Mouse (Mus musculus) B cell, adult 2 months (primary cell): Measurements from ENCODE around the gene Kat6b.

Experiments used
- DNase-seq, 2 experiments: peaks; one replicate each; pipeline ENCODE4 v3.0.0; 2022

Kat6b gene

GRCm38 (mm10) chr14:21599446-21600173 is 118.4 kb downstream of the Kat6b start:
- DNase-seq = no peak

- DNase-seq = no peak
Measured at GRCm38 (mm10) chr14:21600174-21600566, 118.9 kb downstream of the Kat6b start.

GRCm38 (mm10) chr14:21600628-21601027 is 119.4 kb downstream of the Kat6b start:
- DNase-seq = no peak

DNA sequence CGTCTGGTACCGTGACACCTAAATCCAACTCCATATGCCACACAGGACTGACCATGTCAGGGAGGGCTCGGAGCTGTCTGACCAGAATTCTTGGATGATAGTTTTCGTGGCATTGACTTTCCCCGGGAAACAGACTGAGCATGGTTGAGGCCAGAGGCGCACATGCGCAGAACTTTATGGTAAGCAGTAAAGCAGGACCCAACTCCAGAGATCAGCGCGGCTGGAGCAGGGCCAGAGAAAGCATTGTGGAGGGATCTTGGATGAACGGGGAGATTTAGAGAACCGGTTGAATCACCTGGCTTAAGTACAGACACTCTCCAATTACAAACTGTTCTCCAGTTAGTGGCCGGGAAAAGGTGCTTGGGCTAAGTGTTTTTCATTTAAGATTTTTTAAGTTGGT is 120.9 kb downstream of the Kat6b start:
- DNase-seq = no peak

DNA sequence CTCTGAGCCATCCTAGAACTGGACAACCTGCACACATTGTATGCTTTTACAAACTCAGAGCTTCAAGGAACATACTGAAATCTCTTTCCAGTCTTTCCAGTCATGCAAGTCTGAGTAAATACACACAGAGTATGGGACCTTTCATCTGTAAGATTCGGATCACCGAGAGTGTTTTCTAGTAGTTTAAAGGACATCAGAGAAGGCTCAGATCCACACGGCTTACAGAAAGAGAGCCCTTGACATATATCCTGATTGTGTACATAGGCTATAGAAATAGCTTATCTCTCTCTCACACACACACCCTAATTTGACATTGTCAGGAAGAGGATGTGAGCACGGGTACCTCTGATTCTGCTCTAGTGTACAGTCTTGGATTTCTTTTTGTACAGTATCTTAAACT is 121.7 kb downstream of the Kat6b start:
- no peak for DNase-seq

GRCm38 (mm10) chr14:21607686-21608085 is 126.5 kb downstream of the Kat6b start:
- DNase-seq = no peak

- DNase-seq = no peak
Measured at GRCm38 (mm10) chr14:21608886-21609285, 127.7 kb downstream of the Kat6b start.

DNA sequence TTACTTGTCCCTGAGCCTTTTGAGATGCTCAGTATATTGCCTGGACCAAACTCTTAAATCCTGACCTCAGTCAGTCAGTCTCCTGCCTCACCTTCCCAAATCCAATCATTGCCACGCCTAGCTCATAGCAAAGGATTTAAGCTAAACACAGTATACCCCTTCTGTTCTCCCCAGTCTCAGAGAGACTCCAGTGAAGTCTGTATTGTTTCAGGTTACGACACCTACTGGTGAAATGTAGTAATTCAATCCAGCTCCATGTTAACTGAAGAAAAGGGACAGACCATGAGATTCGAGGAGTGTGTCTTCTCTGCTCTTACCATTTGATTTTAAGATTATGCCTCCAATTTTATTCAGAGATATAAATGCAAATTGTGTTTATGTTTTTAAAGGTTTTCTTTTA is 129.0 kb downstream of the Kat6b start:
- peak; percentile 25 to 38 for DNase-seq

- DNase-seq = no peak
Measured at GRCm38 (mm10) chr14:21613031-21613430, 131.8 kb downstream of the Kat6b start.

DNA sequence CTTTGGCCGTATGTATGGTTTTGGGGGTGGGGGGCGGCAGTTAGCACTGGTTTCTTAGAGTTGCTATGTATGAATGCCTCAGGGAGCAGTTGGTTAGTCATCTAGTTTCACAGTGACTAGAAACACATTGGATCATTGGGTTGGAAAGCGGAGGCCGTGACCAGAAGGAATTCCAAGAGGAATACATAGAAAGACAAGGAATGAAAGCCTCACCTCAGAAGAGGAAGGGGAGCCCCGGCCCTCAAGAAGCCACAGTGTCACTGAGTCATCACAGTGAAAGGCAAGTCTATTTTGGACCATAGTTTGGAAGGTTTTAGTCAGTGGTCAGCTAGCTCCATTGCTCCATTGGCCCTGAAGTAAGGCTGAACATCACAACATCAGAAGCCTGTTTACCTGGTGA is 132.9 kb downstream of the Kat6b start:
- no peak for DNase-seq

GRCm38 (mm10) chr14:21615853-21616252 is 134.6 kb downstream of the Kat6b start:
- DNase-seq = no peak

DNA sequence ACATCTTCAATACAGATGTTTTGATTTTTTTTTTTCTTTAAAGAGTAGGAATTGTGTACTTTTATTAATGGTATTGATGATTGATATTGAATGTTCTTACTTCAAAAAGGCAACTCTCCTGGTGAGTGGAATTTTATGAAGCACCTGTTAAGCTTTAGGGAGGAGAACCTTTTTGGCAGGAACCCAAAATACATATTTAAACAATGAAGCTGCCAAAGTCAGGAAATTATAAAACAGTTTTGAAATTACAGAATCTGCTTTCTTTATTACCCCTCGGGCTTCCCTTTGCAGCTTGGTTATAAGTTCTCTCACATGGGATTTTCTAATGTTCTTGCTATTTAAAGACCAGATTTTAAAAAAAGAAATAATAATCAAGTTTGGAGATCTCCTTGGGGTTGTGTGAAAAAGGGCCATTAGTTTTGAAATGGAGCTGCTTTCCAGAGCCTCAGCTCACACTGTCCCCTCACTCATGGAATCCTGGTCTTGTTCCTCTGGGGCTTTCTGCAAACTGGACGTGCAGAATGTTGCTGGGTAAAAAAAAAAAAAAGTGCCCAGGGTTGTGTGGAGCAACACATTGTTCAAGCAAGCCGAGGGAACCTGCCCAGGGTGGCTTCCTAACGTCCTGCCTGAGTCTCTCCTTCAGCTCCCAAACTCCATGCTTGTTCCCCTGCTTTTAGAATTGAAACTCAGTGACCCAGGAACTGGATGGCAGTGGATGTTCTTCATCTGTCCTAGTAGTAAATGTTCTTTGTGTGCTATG is 136.2 kb downstream of the Kat6b start:
- DNase-seq = no peak

DNA sequence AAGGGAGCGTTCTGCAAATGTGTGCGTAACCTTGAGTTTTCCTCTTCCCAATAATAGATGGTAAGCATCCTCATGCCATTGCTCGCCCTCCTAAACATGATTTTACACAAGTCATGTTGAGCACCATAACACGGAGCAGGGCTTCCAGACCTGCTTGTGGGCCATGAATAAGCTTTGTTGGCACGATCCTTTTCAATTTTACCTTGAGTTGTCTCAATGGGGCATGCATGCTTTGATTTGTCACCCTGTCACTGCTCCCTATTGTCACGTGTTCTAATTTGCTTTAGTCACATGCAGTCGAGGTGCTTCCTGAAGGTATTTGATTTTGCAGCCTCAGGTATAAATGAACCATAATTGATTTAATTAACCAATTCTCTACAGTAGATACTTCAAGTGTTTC is 138.7 kb downstream of the Kat6b start:
- DNase-seq = no peak

DNA sequence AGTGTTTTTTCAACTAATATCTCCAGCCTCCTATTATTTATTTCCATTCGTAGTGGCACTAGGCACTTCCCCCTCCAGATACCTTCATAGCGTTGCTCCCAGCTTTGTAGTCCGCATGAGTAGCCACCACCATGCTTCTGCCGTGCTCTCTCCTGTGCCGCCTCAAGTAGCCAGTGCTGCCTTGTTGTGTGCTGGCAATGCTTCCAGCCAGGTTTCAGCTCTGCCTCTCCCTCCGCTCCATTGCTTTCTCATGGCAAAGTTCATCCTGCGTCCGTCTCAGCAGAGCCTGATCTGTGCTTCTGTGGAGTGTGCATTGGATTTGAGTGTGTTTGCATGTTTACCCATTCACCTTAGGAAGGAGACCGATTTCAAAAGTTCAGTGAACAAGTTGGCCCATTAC is 144.7 kb downstream of the Kat6b start:
- no peak for DNase-seq

DNA sequence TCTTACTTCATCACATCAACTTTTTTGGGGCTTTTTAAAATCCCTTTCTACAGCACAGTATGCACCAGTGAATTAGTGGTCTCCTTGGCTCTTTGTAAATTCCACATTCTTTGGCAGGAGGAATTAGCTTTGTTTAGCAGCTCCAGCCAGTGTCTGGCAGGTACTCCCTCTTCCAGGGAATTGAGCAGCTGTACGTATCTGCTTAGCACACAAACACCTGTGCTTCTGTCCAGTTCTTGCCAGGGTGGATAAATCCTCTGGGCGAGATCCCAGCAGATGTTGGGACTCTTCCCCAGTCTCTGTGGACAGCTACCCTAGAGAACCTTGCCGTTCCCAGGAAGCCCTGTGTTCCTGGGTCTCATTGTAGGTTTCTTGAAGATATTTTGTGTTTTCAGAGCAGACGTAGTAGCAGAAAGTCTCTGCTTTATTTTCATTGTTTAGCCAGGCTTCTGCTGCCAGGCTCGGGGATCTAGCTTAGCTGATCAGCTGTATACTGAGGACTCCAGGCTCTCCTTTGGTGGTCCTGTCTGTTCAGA is 150.5 kb downstream of the Kat6b start:
- DNase-seq = no peak

- DNase-seq = no peak
Measured at GRCm38 (mm10) chr14:21636548-21636947, 155.3 kb downstream of the Kat6b start.

DNA sequence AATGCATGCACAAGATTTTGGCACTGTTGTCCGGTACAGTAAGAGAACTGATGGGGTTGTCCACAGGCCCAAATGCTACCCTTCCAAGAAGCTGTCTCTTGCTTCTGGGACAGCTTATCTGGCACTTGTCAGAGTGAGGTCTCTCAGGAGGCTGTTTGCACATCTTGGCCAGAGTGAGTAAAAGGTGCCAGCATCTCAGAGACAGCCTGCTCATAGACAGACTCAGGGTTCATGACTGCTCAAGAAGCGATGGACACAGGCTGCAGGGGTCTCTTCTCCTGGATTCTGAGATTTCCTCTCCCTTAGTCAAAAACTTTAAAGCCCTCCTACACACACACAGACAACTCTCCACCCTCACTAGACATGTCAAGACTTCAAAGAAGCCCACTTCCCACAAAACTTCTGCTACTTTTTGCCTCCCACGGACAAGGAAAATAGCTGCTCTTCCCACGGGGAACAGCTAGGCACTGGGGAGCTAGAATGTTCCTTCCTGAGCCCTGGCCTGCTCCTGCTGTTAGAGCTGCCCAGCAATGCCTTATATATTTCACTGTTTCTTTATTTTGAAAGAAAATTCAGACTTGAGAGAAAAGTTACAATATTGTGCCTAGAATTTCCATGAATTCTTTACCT is 159.7 kb downstream of the Kat6b start:
- no peak for DNase-seq

GRCm38 (mm10) chr14:21653813-21654212 is 172.6 kb downstream of the Kat6b start:
- peak in 1 of 2 experiments; percentile 3 for DNase-seq

DNA sequence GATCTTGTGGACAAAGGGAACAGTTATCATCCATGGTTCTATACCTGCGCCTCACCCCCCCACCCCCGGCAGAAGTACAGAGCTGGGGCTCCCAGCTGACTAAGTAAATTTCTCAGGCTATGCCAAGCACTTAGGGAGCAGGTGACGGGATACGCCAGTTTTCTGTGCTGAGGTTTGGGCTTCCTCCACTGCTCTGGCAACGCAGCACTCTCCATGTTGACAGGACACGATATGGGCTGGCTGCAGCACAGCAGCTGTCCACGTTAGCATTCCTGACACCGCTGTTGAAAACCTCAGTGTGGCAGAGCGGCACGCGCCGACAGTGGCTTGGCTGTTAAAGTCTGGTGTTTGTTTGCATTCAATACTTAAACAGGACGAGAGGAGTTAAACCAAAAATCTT is 177.9 kb downstream of the Kat6b start:
- DNase-seq = no peak

DNA sequence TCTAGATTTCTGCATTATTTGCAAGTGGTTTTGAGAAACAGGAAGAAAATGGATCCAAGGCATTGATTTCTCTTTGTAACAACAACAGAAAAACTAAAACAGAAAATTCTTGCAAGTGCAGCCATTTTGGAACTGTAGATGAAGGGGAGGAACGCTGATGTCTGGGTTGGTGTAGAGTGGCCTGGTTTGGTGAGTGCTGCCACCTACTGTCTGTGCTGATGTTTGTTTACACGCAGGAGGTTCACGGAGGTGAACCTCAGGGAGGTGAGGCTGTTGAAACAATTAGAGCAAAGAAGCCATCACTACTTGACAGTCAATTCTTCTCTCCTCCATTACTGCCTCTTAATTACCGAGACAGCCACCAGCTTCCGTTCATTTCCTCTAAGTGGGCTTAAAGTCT is 178.4 kb downstream of the Kat6b start:
- peak; percentile 60 to 62 for DNase-seq

GRCm38 (mm10) chr14:21662465-21663142 is 181.4 kb downstream of the Kat6b start:
- DNase-seq = no peak

DNA sequence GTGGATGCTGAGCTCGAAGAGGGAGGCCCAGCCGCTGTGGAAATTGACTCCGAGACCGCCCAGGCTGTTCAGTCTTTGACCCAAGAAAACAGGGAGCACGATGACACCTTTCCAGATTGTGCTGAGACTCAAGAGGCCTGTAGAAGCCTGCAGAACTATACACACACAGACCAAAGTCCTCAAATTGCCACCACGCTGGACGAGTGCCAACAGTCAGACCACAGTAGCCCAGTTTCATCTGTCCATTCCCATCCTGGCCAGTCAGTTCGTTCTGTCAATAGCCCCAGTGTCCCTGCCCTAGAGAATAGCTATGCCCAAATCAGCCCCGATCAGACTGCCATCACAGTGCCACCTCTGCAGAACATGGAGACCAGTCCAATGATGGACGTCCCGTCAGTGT is 188.0 kb downstream of the Kat6b start:
- no peak for DNase-seq
